Mouse (Mus musculus) hindbrain, embryonic 11.5 days (tissue): ENCODE data around the gene Hip1r. TPM values are rescaled to one million over a fixed set of nuclear protein-coding genes. Genes with fewer than 3 reads are reported as not detected.

Source experiments
- ATAC-seq: fragments of 200-750 bp; cut with Nextera tagmentation; 2 replicates; pipeline ENCODE4 v1.8.0; 2017; ENCODE audit warnings: mild to moderate bottlenecking, moderate TSS enrichment, moderate library complexity; ENCODE audit not compliant: low FRiP score
- DNase-seq: peaks from one replicate; pipeline ENCODE4 v3.0.0-alpha.2; 2015; ENCODE audit warnings: low spot score
- H3K27ac ChIP-seq: fragments of 300-500 bp; sonication (generic); 2 replicates; pipeline ENCODE4 v1.5.1; 2014; ENCODE audit warnings: mild to moderate bottlenecking, low read depth, low read length
- H3K27me3 ChIP-seq: fragments of 300-500 bp; sonication (generic); 2 replicates; pipeline ENCODE4 v1.6.1; 2014; ENCODE audit warnings: mild to moderate bottlenecking, low read length, moderate library complexity, mixed read lengths; ENCODE audit not compliant: control insufficient read depth, insufficient read depth
- H3K36me3 ChIP-seq: fragments of 300-500 bp; sonication (generic); 2 replicates; pipeline ENCODE4 v1.6.1; 2014; ENCODE audit warnings: mild to moderate bottlenecking, low read length, moderate library complexity, mixed read lengths; ENCODE audit not compliant: control insufficient read depth, insufficient read depth
- H3K4me1 ChIP-seq: fragments of 300-500 bp; sonication (generic); replicated peaks from 2 replicates; pipeline ENCODE4 v1.6.1; 2014; ENCODE audit warnings: low read length, mixed read lengths; ENCODE audit not compliant: control insufficient read depth, insufficient read depth
- H3K4me2 ChIP-seq: fragments of 300-500 bp; sonication (generic); replicated peaks from 2 replicates; pipeline ENCODE4 v1.6.1; 2014; ENCODE audit warnings: mild to moderate bottlenecking, low read depth, low read length
- H3K4me3 ChIP-seq: fragments of 300-500 bp; sonication (generic); 2 replicates; pipeline ENCODE4 v1.5.1; 2014; ENCODE audit warnings: low read depth, low read length
- H3K9ac ChIP-seq: fragments of 300-500 bp; sonication (generic); 2 replicates; pipeline ENCODE4 v1.6.1; 2014; ENCODE audit warnings: low read depth, low read length
- H3K9me3 ChIP-seq: fragments of 300-500 bp; sonication (generic); 2 replicates; pipeline ENCODE4 v1.6.1; 2016; ENCODE audit warnings: low read length; ENCODE audit not compliant: control insufficient read depth
- whole genome bisulfite sequencing: fragments of 180-500 bp; shearing (Covaris S2); extraction: QIAGEN DNeasy Blood & Tissue Kit; methylation state at CpG from one replicate; pipeline ENCODE4 v1.1.7; 2014; 5-methylcytosine and 5-hydroxymethylcytosine counted together
- polyA plus RNA-seq: library from polyadenylated mRNA; unstranded; fragments of >200 nt; fragmentation: Nextera tagmentation; extraction: Ambion mirVana; gene quantifications from 2 replicates; pipeline ENCODE4 v1.2.1, GENCODE M21; 2014

Hip1r gene
- polyA plus RNA-seq, 1 experiment from 2014 or later: 6.0 TPM

DNA sequence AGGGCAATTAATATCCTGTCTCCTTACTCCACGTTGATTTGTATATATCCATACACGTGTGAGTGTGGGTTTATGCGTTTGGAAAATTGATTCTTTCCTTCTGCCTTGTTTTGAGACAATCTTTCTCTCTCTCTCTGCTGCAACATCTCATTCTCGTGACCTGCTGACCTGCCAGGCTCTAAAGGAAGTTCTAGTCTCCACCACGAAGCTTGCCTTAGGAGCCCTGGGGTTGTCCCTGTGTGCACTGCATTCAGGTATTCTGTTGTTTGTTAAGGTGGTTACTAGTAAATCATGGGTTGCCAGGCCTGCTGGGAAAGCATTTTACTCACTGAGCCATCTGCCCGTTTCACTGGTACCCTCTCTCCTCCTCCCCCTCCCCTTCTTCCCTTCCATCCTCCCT, 62.9 kb downstream of the Hip1r start:
- 27% methylated on average over 6 of the region's 6 CpGs for WGBS
- no peak for DNase-seq
- peak overlapping the region; percentile 75; the same call in 1 of the 2 replicates for H3K27ac ChIP-seq

DNA sequence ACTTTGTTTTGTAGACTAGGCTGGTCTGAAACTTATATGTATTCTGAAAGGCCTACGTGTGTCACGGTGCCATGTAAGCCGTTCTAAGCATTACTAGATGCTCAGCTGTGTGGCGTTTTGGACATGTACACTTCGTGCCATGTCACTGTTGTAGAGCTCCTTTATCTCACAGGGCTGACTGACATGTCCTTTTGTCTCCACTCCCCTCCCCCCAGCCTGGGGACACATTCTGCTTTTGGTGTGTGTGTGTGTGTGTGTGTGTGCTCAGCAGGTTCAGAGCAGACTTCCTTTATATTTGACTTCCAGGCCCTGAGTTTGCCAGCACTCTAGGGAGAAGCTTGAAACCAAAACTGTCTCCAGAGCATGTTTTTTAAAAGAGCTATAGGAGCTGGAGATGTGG, 63.4 kb downstream of the Hip1r start:
- Histone ChIP-seq H3K4me2 (no peak overlapping the region), H3K27ac (peak overlapping the region; percentile 30; the same call in 1 of the 2 replicates), H3K9me3 (no peaks in the 10 kb centered on the region), H3K9ac (no peak overlapping the region), H3K27me3 (no peaks in the 10 kb centered on the region), H3K4me3 (no peak overlapping the region), H3K4me1 (no peaks in the 10 kb centered on the region; the same call in 1 of the 2 replicates), H3K36me3 (no peaks in the 10 kb centered on the region)
- WGBS: 33% methylated on average over 5 of the region's 5 CpGs
- DNase-seq: peak; percentile 80
- peak; percentile 82 for ATAC-seq

More for the DNA sequence above, 62.9 kb downstream of the Hip1r start:
- peak; percentile 28; the same call in 1 of the 2 replicates for ATAC-seq
- no peaks in the 10 kb centered on the region for H3K9me3 ChIP-seq
- no peaks in the 10 kb centered on the region for H3K27me3 ChIP-seq
- no peak overlapping the region for H3K9ac ChIP-seq
- H3K4me1 ChIP-seq: no peaks in the 10 kb centered on the region; the same call in 1 of the 2 replicates
- no peaks in the 10 kb centered on the region for H3K36me3 ChIP-seq
- no peak overlapping the region for H3K4me3 ChIP-seq
- no peak overlapping the region for H3K4me2 ChIP-seq

DNA sequence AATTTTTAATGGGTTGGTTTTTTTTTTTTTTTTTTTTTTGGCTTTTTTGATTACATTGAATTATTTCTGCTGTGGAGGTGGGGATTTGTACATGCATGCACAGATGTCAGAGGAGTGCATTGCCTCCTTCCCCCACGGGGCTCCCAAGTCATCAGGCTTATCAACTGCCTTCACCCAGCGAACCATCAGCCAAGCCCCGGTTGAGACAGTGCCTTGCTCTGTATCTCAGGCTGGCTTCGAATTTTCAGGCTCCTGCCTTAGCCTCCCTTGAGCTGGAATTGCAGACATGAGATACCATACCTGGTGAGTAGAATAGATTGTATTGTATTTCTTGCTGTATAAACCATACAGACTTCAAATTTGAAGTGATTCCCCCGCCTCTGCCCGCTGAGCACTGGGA, 66.2 kb downstream of the Hip1r start:
- peaks cover 3% of the 10 kb centered on the region for H3K4me1 ChIP-seq
- H3K4me2 ChIP-seq: no peak overlapping the region
- H3K27me3 ChIP-seq: no peaks in the 10 kb centered on the region
- H3K36me3 ChIP-seq: no peaks in the 10 kb centered on the region
- H3K9me3 ChIP-seq: no peaks in the 10 kb centered on the region
- no peak overlapping the region for H3K9ac ChIP-seq
- 90% methylated on average over 6 of the region's 6 CpGs for WGBS
- no peak overlapping the region for H3K27ac ChIP-seq
- DNase-seq: no peak
- ATAC-seq: no peak
- H3K4me3 ChIP-seq: no peak overlapping the region

DNA sequence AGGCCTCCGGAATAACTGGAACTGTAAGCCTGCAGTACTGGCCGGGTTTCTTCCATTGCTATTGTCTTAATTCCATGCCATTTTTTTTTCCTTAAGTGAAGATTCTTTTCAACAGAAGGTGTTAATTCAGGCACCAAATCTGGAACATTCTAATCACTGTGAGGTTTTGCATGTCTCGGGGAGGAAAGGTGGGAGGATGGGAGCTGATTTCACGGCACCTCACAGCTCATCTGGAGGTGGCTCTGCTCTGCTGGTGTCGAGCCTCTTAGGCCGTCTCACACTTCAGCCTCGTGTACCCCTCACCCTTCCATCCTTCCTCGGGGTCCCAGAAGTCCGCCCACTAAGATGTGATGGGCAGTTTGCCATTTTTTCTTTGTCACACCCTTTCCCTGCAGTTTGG, 67.7 kb downstream of the Hip1r start:
- Histone ChIP-seq H3K9ac (no peak overlapping the region), H3K9me3 (no peaks in the 10 kb centered on the region), H3K4me2 (no peak overlapping the region), H3K4me1 (peaks cover 3% of the 10 kb centered on the region), H3K36me3 (no peaks in the 10 kb centered on the region), H3K27me3 (no peaks in the 10 kb centered on the region), H3K4me3 (no peak overlapping the region), H3K27ac (no peak overlapping the region)
- DNase-seq (no peak), ATAC-seq (no peak)
- 78% methylated on average over 9 of the region's 9 CpGs for WGBS

DNA sequence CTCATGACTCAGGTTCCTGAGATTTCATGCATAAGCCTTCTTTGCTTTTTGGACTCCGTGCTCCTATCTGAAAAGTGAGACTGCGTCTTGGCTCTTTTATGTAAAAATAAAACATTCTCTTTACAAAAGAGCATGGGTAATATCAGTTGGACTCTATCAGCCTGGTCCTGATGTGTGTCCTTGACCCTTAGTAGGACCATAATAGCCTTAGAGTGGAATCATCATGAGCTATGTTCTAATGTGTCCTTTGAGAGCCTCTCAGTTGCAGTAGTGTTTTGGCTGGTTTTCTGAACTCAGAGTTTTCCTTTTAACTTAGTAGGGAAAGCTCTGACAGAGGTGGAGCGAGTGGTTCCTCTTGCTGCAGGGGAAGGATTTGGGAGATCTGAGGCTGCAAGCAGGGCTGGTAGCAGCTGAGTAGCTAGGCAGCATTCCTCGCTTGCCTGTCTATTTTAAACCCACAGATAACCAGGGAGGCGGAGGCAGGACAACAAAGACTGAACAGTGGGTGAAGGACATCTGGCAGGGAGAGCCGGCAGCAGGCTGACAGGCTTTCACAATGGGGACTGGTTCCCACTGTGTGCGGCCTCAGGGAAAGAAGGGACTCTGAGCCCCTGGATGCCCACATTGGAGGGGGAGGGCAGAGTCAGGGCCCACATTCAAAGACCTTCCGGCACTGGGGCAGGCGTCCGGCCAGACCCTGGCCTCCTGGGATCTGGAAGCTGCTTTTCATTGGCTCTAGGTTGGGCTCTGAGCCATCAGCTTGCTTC, 70.0 kb downstream of the Hip1r start:
- H3K27me3 ChIP-seq: no peaks in the 10 kb centered on the region
- no peaks in the 10 kb centered on the region for H3K36me3 ChIP-seq
- WGBS: 27% methylated on average over 10 of the region's 10 CpGs
- H3K27ac ChIP-seq: peak overlapping the region; percentile 88
- H3K9me3 ChIP-seq: no peaks in the 10 kb centered on the region
- no peak overlapping the region for H3K4me3 ChIP-seq
- H3K9ac ChIP-seq: peak overlapping the region; percentile 40; the same call in 1 of the 2 replicates
- peaks cover 3% of the 10 kb centered on the region; the same call in 1 of the 2 replicates for H3K4me1 ChIP-seq
- H3K4me2 ChIP-seq: no peak overlapping the region
- DNase-seq (peak; percentile 80), ATAC-seq (peak; percentile 82)

DNA sequence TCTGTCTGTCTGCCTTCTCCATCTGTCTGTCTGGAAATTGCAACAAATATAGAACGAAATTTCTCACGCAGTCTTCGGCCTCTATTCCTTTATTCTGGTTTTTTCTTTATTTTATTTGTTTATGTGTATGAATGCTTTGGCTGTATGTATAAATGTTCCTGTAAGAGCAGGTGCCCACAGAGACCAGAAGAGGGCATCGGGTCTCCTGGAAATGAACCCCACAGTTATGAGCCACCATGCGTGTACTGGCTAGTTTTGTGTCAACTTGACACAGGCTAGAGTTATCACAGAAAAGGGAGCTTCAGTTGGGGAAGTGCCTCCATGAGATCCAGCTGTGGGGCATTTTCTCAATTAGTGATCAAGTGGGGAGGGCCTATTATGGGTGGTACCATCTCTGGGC, 70.6 kb downstream of the Hip1r start:
- Histone ChIP-seq H3K9ac (no peak overlapping the region), H3K27me3 (no peaks in the 10 kb centered on the region), H3K4me3 (no peak overlapping the region), H3K4me2 (no peak overlapping the region), H3K4me1 (peaks cover 3% of the 10 kb centered on the region; the same call in 1 of the 2 replicates), H3K9me3 (no peaks in the 10 kb centered on the region), H3K27ac (peak overlapping the region; percentile 88), H3K36me3 (no peaks in the 10 kb centered on the region)
- WGBS: 74% methylated on average over 5 of the region's 5 CpGs
- ATAC-seq (no peak), DNase-seq (no peak)

DNA sequence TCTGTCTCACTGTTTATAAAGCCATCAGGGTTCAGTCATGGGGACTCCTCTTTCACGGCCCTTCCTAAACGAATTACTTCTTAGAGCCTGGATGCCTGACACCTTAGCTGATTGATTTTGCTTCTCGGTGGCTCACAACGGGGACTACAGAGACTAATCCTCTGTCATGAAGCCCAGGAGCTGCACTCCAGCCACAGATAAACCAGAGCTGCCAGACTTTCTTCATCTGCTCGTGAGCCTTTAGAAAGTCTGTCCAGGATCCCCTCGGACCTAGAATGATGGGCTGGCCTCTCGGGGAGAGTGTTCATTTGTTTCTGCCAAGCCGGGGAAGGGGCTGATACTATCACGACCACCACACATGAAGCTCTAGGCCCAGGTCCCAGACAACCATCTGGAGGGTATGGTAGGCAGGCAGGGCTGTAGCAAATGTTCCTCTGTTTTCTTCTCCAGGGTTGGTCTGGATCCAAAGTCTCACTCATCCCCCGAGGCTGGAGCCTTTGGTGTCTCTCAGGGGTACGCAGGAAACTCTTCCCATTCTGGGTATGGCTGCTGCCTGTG, 72.1 kb downstream of the Hip1r start:
- DNase-seq: no peak
- Histone ChIP-seq H3K9me3 (no peaks in the 10 kb centered on the region), H3K27ac (no peak overlapping the region), H3K27me3 (no peaks in the 10 kb centered on the region), H3K4me3 (no peak overlapping the region), H3K9ac (no peak overlapping the region), H3K36me3 (no peaks in the 10 kb centered on the region), H3K4me2 (no peak overlapping the region), H3K4me1 (peaks cover 9% of the 10 kb centered on the region)
- 28% methylated on average over 11 of the region's 11 CpGs for WGBS
- ATAC-seq: no peak

DNA sequence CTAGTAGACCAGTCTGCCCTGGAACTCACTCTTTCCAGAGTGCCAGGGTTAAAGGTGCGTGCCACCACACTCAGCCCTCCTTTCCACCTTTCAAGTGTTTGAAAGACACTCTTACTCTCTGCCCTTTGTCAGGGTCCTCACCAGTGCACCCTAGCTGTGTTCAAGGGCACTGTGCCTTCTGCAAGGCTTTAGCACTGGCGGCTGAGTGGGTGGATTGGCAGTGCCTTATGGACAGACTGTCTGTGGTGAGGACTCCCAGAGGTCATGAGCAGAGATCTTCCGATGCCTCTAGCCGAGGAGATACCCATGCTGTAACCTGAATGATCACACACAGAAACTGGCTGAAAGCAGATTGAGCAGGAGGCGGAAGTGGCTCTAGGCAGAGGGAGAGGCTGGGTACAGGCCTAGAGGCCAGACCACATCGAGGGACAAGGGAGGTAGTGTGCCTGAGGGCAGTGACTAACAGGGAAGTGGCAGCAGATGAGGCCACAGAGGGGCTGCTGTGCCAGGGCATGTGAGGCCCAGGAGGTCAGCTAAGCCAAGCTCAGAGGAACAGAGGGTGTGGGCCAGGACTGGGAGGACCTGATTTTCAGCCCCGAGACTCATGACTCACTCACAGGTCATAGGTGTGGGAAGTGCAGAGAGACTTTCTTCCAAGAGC, 73.4 kb downstream of the Hip1r start:
- WGBS: 81% methylated on average over 7 of the region's 7 CpGs
- DNase-seq (no peak), ATAC-seq (no peak)
- Histone ChIP-seq H3K4me2 (no peak overlapping the region), H3K4me1 (peaks cover 9% of the 10 kb centered on the region), H3K36me3 (no peaks in the 10 kb centered on the region), H3K27me3 (no peaks in the 10 kb centered on the region), H3K27ac (no peak overlapping the region), H3K4me3 (no peak overlapping the region), H3K9me3 (no peaks in the 10 kb centered on the region), H3K9ac (no peak overlapping the region)
